Mouse (Mus musculus) T-helper 1 cell (primary cell): ENCODE measurements around the gene Hmga2.

Source experiments
- in situ Hi-C: fragments of 300-600 bp; cut with MboI, MseI; formaldehyde crosslinking; loops from one replicate; pipeline ENCODE4 v1.15.1; 2025; ENCODE audit warnings: high pct_unique_total_duplicates

Gene Hmga2

DNA sequence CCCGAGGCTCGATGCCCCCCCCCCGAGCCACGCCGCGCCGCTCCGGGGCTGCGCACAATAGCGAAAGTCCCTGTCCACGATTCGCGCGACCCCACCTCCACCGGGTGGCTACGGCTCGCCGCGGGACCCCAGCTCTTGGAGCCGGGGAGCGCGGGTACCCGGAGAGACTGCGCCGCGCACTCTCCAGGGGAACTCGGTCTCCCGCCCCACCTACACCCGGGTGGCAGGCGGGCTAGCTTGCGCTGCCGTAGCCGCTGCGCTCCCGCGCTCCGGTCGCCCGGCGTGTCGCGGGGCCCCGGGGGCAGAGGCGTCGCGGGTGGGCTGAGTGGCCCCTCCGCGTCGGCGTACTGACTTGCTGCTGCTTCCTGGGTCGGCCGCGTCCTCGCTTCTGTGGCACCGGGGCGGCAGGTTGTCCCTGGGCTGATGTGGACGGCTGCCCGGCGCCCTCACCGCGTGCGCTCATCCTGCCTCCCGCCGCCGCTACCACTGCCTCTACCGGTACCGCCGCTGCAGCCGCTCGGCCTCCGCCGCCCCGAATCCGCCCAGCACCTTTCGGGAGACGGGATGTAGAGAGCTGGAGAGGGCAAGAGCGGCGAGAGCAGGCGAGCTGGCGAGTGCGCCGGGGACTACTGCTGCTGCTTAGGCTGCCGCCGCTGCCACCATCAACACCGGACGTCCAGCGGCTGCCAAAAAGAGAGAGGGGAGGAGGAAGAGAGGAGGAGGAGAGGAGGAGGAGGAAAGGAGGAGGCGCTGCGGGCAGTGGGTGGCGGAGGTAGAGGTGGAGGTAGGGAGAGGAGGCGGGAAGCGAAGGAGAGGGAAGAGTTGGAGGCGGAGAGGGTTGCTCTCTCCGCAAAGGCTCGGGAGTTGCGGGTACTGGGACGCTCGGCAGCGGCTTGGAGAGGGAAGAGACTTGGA is at the start of gene Hmga2:
Hmga2 (minus strand) TSS at position 869 of the 915 bp plus-strand sequence.
- in situ Hi-C loops: loop anchor here (10.0 kb wide), 1 partner anchor 201 kb away; no protein-coding TSS in a partner anchor

DNA sequence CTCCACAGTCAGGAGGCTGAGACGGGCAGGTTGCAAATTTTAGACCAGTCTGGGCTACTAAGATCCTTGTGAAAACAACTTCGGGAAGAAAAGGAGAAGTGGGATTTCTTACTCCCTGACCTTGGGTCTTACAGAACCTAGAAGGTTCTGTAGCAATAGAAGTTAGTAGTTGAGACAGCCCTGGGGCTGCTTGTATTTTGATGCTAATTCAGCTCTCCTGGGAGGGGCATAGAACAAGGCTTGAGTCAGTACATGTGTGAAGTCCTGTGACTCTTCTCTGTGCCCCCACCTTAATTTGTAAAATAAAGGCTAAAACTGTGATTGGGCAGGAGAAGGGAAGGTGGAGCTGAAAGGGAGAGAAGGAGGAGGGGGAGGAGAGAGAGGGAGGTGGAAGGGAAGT is 46.7 kb upstream of the Hmga2 start:
- in situ Hi-C loops: no loop called here

DNA sequence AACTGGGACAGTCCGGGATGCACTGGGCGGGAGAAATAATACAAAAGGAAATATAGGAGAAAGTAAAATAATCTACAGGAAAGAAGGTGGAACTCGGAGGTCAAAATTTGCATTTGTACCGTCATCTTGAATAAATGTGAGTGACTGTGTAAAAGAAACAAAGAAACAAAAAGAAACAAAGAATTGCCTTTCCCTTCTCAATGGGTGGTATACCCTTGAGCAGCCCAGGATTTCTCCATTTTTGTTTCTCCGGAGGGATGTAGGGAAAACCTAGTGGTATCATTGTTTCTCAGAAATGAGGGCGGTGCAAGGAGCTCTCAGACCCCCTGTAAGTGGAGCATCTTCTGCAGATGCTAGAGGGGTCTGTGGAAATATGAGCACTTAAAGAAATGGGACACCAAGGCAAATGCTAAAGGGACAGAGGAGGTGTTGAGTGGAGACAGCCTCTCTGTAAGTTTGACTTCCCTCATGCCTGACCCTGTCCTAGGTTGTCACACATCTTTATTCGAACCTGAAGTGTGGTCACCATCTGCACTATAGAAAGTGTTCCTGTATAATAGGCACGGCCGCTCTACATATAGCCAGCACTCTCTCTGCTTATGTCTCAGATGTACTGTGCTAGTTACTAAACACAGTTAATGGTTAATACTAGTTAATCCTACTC is 45.8 kb upstream of the Hmga2 start:
- in situ Hi-C loops: no loop called here

DNA sequence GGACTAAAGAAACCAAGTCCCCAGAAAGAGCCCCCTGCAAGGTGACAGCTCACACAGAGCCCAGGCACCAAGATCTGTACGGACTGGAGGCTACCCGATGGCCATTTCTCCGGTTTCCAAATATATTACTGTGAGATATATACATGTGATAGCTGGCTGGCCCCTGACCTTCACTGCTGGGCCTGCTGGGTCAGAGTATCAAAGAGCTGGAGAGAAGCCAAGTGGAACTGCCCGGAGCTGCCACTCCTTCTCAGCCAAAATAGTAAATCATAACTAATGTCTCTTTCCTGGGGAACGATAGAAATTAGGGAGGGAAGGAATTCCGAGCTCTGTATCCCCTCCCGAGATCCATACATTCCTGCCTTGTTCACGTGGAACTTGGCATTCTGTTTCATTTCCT is 40.0 kb upstream of the Hmga2 start:
- in situ Hi-C loops: no loop called here

DNA sequence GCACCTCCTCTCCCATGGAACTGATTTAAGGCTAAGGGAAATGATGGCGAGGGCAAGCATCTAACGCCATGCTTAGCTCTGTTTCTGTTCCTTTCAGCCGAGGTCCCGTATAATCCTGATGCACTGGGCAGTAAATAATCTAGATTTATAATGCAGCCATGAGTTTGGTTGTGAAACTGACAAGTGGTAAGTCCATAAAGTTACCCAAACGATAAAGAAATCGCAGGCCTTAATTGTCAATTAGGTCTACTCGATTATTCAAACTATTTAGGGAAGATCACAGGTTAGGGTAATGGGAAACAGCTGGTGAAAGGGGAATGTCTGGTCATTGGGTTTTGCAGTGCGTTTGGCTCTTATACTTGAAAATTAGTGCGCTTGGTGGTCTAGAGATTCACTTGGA is 37.5 kb upstream of the Hmga2 start:
- in situ Hi-C loops: no loop called here

DNA sequence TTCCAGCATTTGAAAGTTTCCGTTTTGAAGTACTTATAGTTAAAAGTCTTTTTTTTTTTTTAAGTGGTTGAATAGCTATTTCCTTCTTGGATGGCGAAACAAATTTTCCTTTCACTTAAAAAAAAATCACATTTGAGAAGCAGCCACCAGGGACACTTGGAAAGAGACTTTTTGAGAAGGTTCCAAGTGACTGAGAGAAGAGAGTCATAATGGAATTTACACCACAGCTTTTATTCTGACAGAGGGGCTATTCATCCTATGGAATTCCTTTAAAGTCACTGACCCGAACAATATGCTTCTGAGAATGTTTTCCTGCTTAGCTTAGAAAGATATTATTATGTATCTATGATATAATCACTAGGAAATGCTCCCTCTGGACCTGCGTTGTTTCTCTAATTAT is 36.7 kb upstream of the Hmga2 start:
- in situ Hi-C loops: no loop called here

DNA sequence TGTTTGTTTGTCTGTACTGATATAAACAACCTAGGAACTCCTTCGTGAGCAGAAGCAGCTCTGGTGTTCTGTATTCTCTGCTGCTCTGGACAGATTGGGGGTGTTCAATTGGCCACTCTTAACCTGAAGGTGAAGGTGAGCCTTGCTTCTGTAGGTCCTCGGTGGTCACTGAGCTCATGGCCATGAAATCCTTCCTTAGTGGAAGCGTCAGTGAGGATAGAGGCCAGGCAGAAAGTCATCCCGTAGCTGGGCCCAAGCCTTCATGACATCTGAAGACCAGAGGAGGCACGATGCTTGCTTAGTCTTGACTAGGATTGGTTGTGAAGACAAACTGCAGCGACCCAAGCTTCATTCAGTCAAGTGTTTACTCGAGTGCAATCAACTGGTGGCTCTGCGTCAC is 35.9 kb upstream of the Hmga2 start:
- in situ Hi-C loops: no loop called here

DNA sequence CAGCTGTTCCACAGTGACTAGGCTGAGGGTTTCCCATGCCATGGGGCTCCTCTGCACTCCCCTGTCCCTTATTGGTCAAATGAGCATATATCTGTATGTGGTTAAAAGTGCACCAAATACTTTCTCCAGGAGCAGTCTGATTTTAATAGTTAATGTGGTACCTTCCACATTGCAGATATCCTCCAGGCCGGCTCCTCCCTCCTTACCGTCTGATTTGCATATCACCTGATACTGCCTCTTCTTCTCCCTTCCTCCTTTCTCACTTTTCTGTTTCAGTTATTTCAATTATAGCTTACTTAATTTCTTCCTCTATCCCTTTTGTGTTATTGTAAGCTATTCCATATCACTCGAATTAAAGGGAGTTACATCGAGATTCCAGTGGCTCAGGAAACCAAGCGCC is 27.7 kb upstream of the Hmga2 start:
- in situ Hi-C loops: no loop called here

DNA sequence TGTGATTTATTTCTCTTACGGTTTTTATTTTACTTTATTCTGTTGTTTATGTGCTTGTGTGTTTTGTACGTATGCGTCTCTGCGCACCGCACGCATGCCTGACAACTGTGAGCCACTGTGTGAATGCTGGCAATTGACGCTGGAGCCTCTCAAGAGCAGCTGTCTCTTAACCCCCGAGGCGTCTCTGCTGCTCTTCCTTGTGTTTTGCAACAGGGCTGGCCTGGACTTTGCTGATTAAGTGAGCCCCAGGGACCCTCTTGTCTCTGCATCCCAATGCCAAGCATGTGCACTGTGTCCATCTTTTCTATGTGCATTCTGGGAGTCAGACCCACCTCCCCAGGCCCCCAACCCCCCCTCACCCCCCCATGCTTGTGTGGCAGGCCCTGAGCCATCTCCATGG is 24.5 kb upstream of the Hmga2 start:
- in situ Hi-C loops: no loop called here

DNA sequence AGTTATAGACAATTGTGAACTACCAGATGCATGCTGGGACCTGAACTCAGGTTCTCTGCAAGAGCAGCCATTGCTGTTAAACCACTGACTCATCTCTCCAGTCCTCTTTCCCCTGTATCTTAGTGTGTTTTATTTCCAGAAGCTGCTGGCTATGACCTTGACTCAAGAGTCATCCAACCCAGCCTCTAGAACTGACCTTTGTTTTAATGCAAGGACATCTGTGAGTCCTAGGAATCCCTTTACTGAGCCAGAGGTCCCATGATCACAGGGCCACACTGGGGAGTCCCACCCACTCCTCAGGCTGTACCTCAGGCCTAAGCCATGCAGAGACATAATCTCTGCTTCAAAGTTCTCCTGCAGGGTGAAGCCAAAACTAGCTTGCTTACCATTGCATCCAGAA is 21.8 kb upstream of the Hmga2 start:
- in situ Hi-C loops: no loop called here

DNA sequence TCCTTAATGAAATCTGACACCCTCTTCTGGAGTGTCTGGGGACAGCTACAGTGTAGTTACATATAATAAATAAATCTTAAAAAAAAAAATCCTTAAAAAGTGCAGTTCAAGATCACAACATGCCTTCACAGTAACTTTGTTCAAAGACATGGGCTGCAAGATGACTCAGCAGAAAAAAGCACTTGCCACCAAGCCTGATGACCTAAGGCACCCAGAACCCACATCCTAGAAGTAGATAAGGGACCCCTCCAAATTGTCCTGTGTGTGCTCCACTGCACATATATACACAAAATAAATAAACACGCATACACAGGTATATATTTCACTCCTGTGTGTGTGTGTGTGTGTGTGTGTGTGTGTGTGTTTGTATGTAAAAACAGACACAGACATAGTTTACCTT is 18.4 kb upstream of the Hmga2 start:
- in situ Hi-C loops: no loop called here

DNA sequence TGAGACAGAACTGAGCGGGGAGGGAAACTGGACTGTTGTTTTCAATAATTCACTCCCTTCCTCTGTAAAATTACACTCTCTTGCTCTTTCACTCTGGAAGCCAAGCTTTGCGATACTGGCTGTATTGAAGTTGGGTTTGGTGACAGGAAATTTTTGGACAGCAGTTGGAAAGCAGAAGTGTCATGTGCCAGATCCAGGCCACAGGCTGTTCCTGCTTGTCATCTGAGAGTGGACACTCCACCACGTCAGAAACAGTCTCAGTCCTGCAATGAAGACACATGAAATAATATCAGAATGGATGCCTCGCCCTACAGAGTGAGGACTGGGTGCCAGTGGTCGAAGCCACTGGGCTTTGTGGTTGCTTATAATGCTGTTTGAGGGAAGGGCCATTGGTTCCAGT is 15.2 kb upstream of the Hmga2 start:
- in situ Hi-C loops: no loop called here

DNA sequence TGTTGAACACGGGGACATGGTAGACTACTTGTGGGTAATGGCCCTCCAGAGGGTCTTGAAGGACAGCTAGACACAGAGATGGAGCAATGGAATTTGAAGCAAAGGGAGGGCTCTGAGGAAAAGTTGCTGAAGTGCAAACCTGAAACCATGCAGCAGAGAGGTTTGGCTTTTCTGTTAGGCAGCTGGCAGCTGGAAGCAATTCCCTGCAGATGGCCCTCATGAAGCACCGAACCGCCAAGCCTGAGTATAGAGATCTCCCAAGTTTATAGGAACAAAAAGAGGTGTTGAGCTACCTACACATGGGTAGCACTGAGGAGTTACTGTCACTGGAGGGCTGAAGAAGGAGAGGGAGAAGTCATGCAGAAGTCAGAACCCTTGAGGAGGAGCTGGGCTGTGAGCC is 13.3 kb upstream of the Hmga2 start:
- in situ Hi-C loops: no loop called here

DNA sequence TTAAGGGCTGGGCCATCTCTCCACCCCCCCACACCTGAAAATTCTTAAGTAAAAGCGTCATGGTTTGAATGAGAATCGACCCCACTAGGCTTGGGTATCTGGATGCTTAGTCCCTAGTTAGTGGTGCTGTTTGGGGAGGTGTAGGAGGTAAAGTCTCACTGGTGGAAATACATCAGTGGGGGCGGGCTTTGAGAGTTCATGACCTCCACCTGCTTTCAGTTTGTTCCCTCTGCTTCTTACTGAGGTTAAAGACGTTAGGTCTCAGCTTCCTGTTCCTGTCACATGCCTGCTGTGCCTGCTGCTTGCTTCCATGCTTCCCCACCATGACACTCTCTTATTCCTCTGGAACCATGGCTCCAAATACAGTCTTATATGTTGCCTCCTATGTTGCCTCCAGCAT is 12.3 kb upstream of the Hmga2 start:
- in situ Hi-C loops: no loop called here

DNA sequence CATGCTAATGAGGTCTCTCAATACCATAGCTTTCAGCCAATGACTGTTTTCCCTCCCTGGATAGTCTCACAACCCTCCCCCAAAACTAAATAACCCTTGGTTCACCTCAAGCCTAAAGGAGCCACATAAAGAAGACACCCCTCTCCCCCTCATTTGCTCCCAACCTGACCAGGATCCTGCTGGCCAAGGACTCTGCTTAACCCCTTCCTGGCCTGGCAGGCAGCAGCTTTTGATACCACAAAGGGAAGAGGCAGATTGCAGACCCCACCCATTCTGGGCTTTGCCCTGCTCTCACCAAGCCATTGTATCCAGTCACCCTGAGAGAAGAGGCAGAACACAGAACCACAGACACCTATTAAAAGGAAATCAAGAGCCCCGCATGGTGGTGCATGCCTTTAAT is 11.6 kb upstream of the Hmga2 start:
- in situ Hi-C loops: no loop called here

DNA sequence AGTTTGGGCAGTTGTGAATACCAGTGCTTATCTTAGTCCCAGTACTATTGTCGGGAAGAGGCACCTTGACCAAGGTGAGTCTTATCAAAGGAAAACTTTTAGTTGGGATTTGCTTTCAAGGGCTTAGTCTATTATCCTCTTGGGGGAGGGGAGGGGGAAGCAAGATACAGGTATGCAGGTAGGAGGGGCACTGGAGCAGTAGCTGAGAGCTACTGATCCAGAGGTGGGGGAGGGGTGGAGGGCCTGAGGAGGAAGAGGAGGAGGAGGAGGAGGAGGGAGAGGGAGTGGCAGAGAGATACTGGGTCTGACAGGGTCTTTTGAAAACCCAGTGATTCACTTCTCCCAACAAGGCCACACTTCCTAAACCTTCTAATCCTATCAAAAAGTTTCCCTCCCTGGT is 9.2 kb upstream of the Hmga2 start:
- in situ Hi-C loops: no loop called here

DNA sequence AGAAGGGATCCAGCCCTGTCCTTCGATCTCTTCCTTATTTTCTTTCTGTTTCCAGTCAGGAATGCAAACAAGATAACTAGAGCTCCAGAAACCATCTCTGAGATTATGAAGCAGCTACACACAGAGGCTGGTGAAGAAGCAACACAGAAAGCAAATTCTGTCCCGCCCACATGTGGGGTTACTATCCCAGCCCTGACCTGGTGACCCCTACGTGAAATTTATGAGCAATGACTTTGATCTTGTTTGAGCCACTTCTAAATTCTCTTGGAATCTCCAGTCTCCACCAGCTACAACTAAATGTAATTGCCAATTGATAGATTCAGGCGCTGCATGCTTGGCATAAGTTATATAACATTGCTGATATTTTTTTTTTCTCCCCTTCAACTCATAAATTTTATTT is 7.9 kb upstream of the Hmga2 start:
- in situ Hi-C loops: no loop called here

DNA sequence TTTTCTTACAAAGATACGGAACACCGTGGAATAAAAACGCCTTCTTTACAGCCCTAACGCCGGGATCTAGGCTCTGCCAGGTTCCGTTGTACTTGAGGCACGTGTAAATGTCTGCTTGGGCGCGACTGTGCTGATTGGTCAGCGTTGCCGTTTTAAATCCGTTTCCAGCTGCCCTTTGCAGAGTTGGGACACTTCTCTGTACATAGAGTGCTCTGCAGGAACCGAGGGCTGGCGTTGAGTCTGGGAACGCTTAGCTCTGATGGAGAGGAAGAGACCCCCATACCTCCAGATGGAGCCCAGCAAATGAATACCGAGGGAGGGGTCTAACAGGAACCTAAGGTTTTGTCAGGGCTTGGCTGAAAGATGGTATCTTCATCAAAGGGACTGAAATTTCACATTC is 1.9 kb upstream of the Hmga2 start:
- in situ Hi-C loops: loop anchor here (10.0 kb wide), 1 partner anchor 203 kb away; no protein-coding TSS in a partner anchor

DNA sequence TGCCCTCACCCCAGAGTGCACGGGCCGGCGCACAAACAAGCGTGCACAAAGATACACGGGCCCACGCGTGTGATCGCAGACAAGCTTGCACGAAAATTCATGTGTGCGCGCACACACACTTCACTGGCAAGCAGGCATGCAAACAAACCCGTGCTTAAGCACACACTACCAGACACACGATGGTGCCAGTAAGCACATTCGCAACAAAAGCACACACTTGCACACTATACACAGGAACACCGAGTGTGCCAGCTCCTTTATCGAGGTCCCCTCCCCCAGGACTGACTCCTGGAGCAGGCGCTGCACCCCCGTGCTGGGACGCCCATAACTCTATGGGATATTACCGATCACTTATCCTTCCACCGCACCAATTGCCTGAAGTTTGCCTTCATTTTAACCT is 1.2 kb upstream of the Hmga2 start:
- in situ Hi-C loops: loop anchor here (10.0 kb wide), 1 partner anchor 203 kb away; no protein-coding TSS in a partner anchor

DNA sequence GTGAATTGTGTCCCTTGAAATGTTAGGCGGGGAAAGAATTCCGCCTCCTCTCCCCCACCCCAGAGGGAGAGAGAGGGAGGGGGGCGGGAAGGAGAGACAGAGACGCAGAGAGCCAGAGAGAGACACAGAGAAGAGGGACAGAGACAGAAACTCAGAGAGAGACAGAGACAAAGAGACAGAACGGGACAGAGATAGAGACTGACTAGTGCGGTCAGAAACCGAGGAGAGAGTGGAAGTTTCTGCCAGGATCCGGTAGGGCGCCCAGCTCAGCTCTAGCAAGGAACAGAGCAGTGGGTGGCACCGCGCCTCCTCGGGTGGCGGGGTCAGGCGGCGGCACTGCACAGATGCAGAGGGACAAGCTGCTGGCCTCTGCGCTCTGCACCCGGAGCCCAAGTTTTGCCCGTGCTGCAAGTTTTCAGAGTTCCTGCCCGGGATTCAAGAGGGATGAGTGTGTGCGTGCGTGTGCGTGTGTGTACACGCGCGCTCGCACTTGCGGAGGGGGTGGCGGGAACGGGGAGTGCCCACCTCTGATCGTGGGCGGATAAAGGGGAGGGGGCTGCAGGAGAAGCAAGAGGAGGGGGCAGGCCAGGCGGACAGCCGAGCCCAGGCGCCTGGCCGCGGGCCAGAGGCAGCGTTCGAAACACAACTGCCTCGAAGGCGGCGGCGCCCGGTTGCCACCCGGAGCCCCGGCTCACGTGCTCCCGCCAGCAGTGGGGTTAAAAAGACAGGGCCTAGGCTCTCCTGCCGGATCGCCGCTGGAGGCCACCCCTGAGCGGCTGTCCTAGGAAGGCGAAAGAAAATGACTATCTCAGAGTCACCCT is 457 bp upstream of the Hmga2 start:
- in situ Hi-C loops: loop anchor here (10.0 kb wide), 1 partner anchor 202 kb away; no protein-coding TSS in a partner anchor

DNA sequence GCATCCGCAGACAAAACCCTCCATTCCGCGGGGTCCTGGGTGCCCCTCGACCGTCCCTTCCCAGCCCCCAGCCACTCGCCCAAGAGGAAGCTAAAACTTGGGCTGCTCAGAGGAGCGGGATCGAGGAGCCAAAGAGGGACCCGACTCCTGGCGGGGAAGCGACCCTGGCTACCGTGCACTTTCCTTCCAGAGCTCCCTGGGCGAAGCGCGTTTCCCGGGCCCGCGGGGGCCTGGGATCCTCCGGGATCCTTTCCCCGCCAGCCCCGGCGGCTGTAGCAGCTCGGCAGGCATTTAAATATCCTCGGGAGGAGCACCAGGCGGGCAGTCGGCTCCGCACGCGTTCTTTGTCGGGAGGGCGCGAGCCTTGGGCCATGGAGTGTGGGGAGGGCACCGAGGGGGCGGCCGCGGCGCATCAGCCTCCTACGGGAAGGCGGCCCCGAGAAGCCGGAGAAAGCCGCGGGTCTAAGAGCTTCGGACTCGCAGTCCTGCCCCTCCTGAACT is 1.2 kb downstream of the Hmga2 start:
- in situ Hi-C loops: loop anchor here (10.0 kb wide), 1 partner anchor 200 kb away; no protein-coding TSS in a partner anchor

DNA sequence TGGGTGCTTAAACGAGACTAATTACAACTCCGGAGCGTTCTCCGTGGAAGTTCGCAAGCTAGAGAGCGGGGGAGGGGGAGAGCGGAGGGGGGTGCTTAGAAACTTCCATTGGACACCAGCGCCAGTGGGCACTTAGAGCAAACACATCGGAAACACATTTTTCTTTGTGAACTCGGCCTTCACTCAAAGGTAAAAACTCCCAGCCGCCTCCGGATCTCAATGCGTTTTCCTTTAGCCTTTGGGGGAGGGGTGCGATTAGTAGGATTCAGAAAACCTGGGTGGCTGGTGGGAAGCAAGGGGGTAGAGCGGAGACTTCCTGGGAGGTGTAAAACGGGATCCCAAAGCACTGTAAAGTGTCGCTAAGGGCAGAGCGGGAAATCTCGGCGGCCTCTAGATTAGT is 2.0 kb downstream of the Hmga2 start:
- in situ Hi-C loops: loop anchor here (10.0 kb wide), 1 partner anchor 200 kb away; no protein-coding TSS in a partner anchor
